Mouse (Mus musculus) lung, postnatal 14 days (tissue): ENCODE measurements around the gene Ctsz.

ENCODE experiments used
- DNase-seq: peaks from one replicate; pipeline ENCODE4 v3.0.0; 2021

Gene Ctsz

GRCm38 (mm10) chr2:174439450-174439838 is 605 bp upstream of the Ctsz start:
- peak; percentile 12 for DNase-seq

- no peak for DNase-seq
Observed at GRCm38 (mm10) chr2:174438181-174438580, 658 bp downstream of the Ctsz start.

GRCm38 (mm10) chr2:174437697-174437982 is 1.2 kb downstream of the Ctsz start:
- peak; percentile 40 for DNase-seq

GRCm38 (mm10) chr2:174436916-174437696 is 1.7 kb downstream of the Ctsz start:
- no peak for DNase-seq

GRCm38 (mm10) chr2:174436076-174436701 is 2.6 kb downstream of the Ctsz start:
- peak; percentile 33 for DNase-seq

- no peak for DNase-seq
Observed at GRCm38 (mm10) chr2:174434943-174435342, 3.9 kb downstream of the Ctsz start.

GRCm38 (mm10) chr2:174428996-174429591 is 9.7 kb downstream of the Ctsz start:
- no peak for DNase-seq

- DNase-seq: no peak
Observed at GRCm38 (mm10) chr2:174428076-174428835, 10.6 kb downstream of the Ctsz start.

GRCm38 (mm10) chr2:174426856-174427255 is 12.0 kb downstream of the Ctsz start:
- DNase-seq: no peak

- no peak for DNase-seq
Observed at GRCm38 (mm10) chr2:174424301-174425085, 14.3 kb downstream of the Ctsz start.

GRCm38 (mm10) chr2:174421107-174421506 is 17.7 kb downstream of the Ctsz start:
- no peak for DNase-seq

GRCm38 (mm10) chr2:174415731-174416310 is 23.0 kb downstream of the Ctsz start, which contains the start of gene Nelfcd:
TSS of gene Nelfcd (plus strand) at chr2:174415804.
- DNase-seq: peak; percentile 96

GRCm38 (mm10) chr2:174415001-174415730 is 23.7 kb downstream of the Ctsz start:
- DNase-seq: no peak

GRCm38 (mm10) chr2:174413127-174413526 is 25.7 kb downstream of the Ctsz start:
- no peak for DNase-seq

GRCm38 (mm10) chr2:174410222-174410621 is 28.6 kb downstream of the Ctsz start:
- no peak for DNase-seq

GRCm38 (mm10) chr2:174400396-174400795 is 38.4 kb downstream of the Ctsz start:
- no peak for DNase-seq

GRCm38 (mm10) chr2:174397881-174398280 is 41.0 kb downstream of the Ctsz start:
- no peak for DNase-seq

- DNase-seq: no peak
Observed at GRCm38 (mm10) chr2:174397065-174397464, 41.8 kb downstream of the Ctsz start.

- no peak for DNase-seq
Observed at GRCm38 (mm10) chr2:174396643-174397042, 42.2 kb downstream of the Ctsz start.

- no peak for DNase-seq
Observed at GRCm38 (mm10) chr2:174393383-174393782, 45.5 kb downstream of the Ctsz start.

GRCm38 (mm10) chr2:174392554-174392953 is 46.3 kb downstream of the Ctsz start:
- no peak for DNase-seq
